Mouse (Mus musculus) liver, adult 2 months (tissue): ENCODE results near the gene Zfp763.

ENCODE experiments used
- CTCF ChIP-seq: fragments of 200-500 bp; IDR thresholded peaks from 2 replicates; pipeline ENCODE4 v1.5.1; 2011; ENCODE audit warnings: low read depth, low read length, control low read depth
- POLR2A ChIP-seq: fragments of 200-500 bp; IDR thresholded peaks from 2 replicates; pipeline ENCODE4 v1.6.1; 2011; ENCODE audit warnings: low read length, control low read depth; ENCODE audit not compliant: insufficient read depth; ENCODE audit errors: extremely low read depth

- TF ChIP-seq POLR2A, result no peak
- TF ChIP-seq CTCF, result no peak
Measured at GRCm38 (mm10) chr17:32992699-32993474, 40.3 kb downstream of the Zfp763 start, which contains the start of gene Zfp952.
